Mouse (Mus musculus): ENCODE data around the gene Car5a. TPM values are rescaled to one million over a fixed set of nuclear protein-coding genes. Genes with fewer than 3 reads are reported as not detected.

Gene Car5a
- total and polyA plus RNA-seq, 3 experiments, result 0.08 TPM; not detected in 2

GRCm38 (mm10) chr8:121927316-121927715 lies 17.4 kb downstream of the Car5a start:
- peak; percentile 86 for DNase-seq (ENCODE audit: low read depth, low spot score)
- no peaks in the 10 kb centered on the region for H3K9me3 ChIP-seq (replicated peaks; ENCODE audit: insufficient read depth, low read length)
- TF ChIP-seq EP300 (IDR thresholded peaks at IDR 0.05; ENCODE audit: low read depth in 1 of 2, low read length in 2 of 2), result no peak
- TF ChIP-seq USF1 (IDR thresholded peaks at IDR 0.05; ENCODE audit: low read depth, low read length), result peak; percentile 70; the same call in 1 of the 2 replicates
- TF ChIP-seq MEF2A (IDR thresholded peaks at IDR 0.05; ENCODE audit: extremely low read depth, insufficient replicate concordance, low read depth, low read length, poor library complexity, severe bottlenecking), result no peak
- TF ChIP-seq POLR2AphosphoS5 (IDR thresholded peaks at IDR 0.05; ENCODE audit: borderline replicate concordance, low read depth, low read length), result no peak
- TF ChIP-seq USF2 (IDR thresholded peaks at IDR 0.05; ENCODE audit: borderline replicate concordance in 1 of 2, insufficient read depth in 1 of 2, low read depth in 1 of 2, low read length in 2 of 2), result no peak
- TF ChIP-seq MYC (IDR thresholded peaks at IDR 0.05; ENCODE audit: low read depth, low read length), result peak; percentile 91
- TF ChIP-seq TAL1 (IDR thresholded peaks at IDR 0.05; ENCODE audit: low read length), result no peak
- TF ChIP-seq CHD2 (IDR thresholded peaks at IDR 0.05; ENCODE audit: low read length), result no peak
- TF ChIP-seq RCOR1 (IDR thresholded peaks at IDR 0.05; ENCODE audit: low read depth, low read length), result no peak
- peak; percentile 63 to 86 (median 73) for TF ChIP-seq CTCF (IDR thresholded peaks at IDR 0.05 in 2 of 3, conservative IDR thresholded peaks at IDR 0.05 in 1 of 3; ENCODE audit: control insufficient read depth in 1 of 3, insufficient read depth in 1 of 3, low read depth in 2 of 3, low read length in 3 of 3, poor library complexity in 1 of 3, severe bottlenecking in 1 of 3)
- TF ChIP-seq SMC3 (IDR thresholded peaks at IDR 0.05; ENCODE audit: low read depth, low read length), result peak; percentile 65
- peak; percentile 33; the same call in 1 of the 2 replicates for TF ChIP-seq SIN3A (IDR thresholded peaks at IDR 0.05; ENCODE audit: low read length)
- 0 out of 2 replicates have a peak, but pooled peaks have one; percentile 18 for TF ChIP-seq HCFC1 (IDR thresholded peaks at IDR 0.05; ENCODE audit: low read depth, low read length)
- no peak for TF ChIP-seq KAT2A (conservative IDR thresholded peaks at IDR 0.05; ENCODE audit: low read depth, low read length)
- no peak for TF ChIP-seq E2F4 (IDR thresholded peaks at IDR 0.05; ENCODE audit: borderline replicate concordance, low read depth, low read length)
- TF ChIP-seq ZC3H11A (IDR thresholded peaks at IDR 0.05; ENCODE audit: low read depth, low read length), result peak; percentile 38
- TF ChIP-seq GATA1 (IDR thresholded peaks at IDR 0.05; ENCODE audit: low read depth, low read length), result no peak
- TF ChIP-seq MXI1 (IDR thresholded peaks at IDR 0.05; ENCODE audit: low read depth, low read length), result peak; percentile 63; the same call in 1 of the 2 replicates
- peak; percentile 17; the same call in 1 of the 2 replicates for TF ChIP-seq TCF12 (IDR thresholded peaks at IDR 0.05; ENCODE audit: low read depth, low read length)
- no peak for TF ChIP-seq POLR2A (IDR thresholded peaks at IDR 0.05; ENCODE audit: control insufficient read depth in 1 of 2, insufficient read depth in 1 of 2, low read depth in 1 of 2, low read length in 2 of 2, poor library complexity in 1 of 2)
- TF ChIP-seq GABPA (IDR thresholded peaks at IDR 0.05; ENCODE audit: low read depth, low read length), result no peak
- TF ChIP-seq BHLHE40 (IDR thresholded peaks at IDR 0.05; ENCODE audit: borderline replicate concordance, low read depth, low read length), result no peak
- TF ChIP-seq MAX (IDR thresholded peaks at IDR 0.05; ENCODE audit: low read length), result peak; percentile 78
- TF ChIP-seq POLR2AphosphoS2 (IDR thresholded peaks at IDR 0.05; ENCODE audit: low read length), result no peak
- TF ChIP-seq NELFE (IDR thresholded peaks at IDR 0.05; ENCODE audit: low read depth, low read length), result no peak
- peak; percentile 67 for TF ChIP-seq RAD21 (IDR thresholded peaks at IDR 0.05; ENCODE audit: low read depth, low read length)
- no peak for TF ChIP-seq JUND (IDR thresholded peaks at IDR 0.05; ENCODE audit: low read depth, low read length)
- TF ChIP-seq NRF1 (IDR thresholded peaks at IDR 0.05; ENCODE audit: insufficient read depth, low read depth, low read length, poor library complexity, severe bottlenecking), result no peak
- no peak for TF ChIP-seq ZNF384 (IDR thresholded peaks at IDR 0.05; ENCODE audit: low read depth, low read length)
- no peak for TF ChIP-seq MAFK (IDR thresholded peaks at IDR 0.05; ENCODE audit: borderline replicate concordance, low read depth, low read length)
- no peak for TF ChIP-seq UBTF (IDR thresholded peaks at IDR 0.05; ENCODE audit: borderline replicate concordance, insufficient read depth, low read depth, low read length)
- TF ChIP-seq ZKSCAN1 (IDR thresholded peaks at IDR 0.05; ENCODE audit: low read depth, low read length), result no peak
- TF ChIP-seq MAZ (IDR thresholded peaks at IDR 0.05; ENCODE audit: low read depth, low read length), result no peak
- no peak for TF ChIP-seq ZMIZ1 (IDR thresholded peaks at IDR 0.05; ENCODE audit: low read depth, low read length)
- no peak for TF ChIP-seq TBP (IDR thresholded peaks at IDR 0.05; ENCODE audit: low read depth, low read length)
- peak; percentile 37; the same call in 1 of the 2 replicates for TF ChIP-seq ELF1 (IDR thresholded peaks at IDR 0.05; ENCODE audit: low read depth, low read length)
- TF ChIP-seq ETS1 (IDR thresholded peaks at IDR 0.05; ENCODE audit: low read depth, low read length), result no peak
- TF ChIP-seq CHD1 (IDR thresholded peaks at IDR 0.05; ENCODE audit: low read depth, low read length), result no peak

More at GRCm38 (mm10) chr8:121927316-121927715, 17.4 kb downstream of the Car5a start:
- Histone ChIP-seq H3K4me3 (ENCODE audit: control insufficient read depth in 1 of 2, insufficient read depth in 1 of 2, low read depth in 2 of 2, low read length in 2 of 2) (no peak overlapping the region), H3K9ac (ENCODE audit: control insufficient read depth, low read depth, low read length, poor library complexity, severe bottlenecking) (no peak overlapping the region), H3K27me3 (ENCODE audit: control insufficient read depth in 1 of 2, insufficient read depth in 2 of 2, low read length in 2 of 2) (no peaks in the 10 kb centered on the region), H3K36me3 (ENCODE audit: control insufficient read depth in 1 of 2, insufficient read depth in 2 of 2, low read length in 2 of 2) (peaks cover 0 to 6% of the 10 kb centered on the region in 2 experiments; a peak in 2 of 4 replicates), H3K4me1 (ENCODE audit: control insufficient read depth in 1 of 2, insufficient read depth in 2 of 2, low read length in 2 of 2) (peaks cover 5 to 8% of the 10 kb centered on the region in 2 experiments), H3K27ac (ENCODE audit: control insufficient read depth, low read depth, low read length) (no peak overlapping the region), H3K79me2 (ENCODE audit: control insufficient read depth, insufficient read depth, low read length, poor library complexity) (no peaks in the 10 kb centered on the region)
